Mouse (Mus musculus) MEL (cell line): Measurements from ENCODE around the gene Klhl1. TPM values are rescaled to one million over a fixed set of nuclear protein-coding genes. Genes with fewer than 3 reads are reported as not detected.

ENCODE experiments used
- DNase-seq: peaks from one replicate; pipeline ENCODE4 v3.0.0; 2011; ENCODE audit warnings: low read depth, low spot score
- H3K27ac ChIP-seq: 2 replicates; pipeline ENCODE4 v1.5.1; 2012; ENCODE audit warnings: low read depth, mild to moderate bottlenecking, control low read depth, low read length, moderate library complexity; ENCODE audit not compliant: control insufficient read depth
- H3K27me3 ChIP-seq, 2 experiments: fragments of 150-350 bp in 1 of 2; sonication (generic) in 1 of 2; 2 replicates each; pipeline ENCODE4 v1.6.1; 2012; ENCODE audit warnings: low read length in 2 of 2, mild to moderate bottlenecking in 2 of 2, improper control_type of control experiment in 1 of 2, moderate library complexity in 1 of 2; ENCODE audit not compliant: insufficient read depth in 2 of 2, control insufficient read depth in 1 of 2
- H3K36me3 ChIP-seq, 2 experiments: 2 replicates each; pipeline ENCODE4 v1.6.1; 2012 to 2014; ENCODE audit warnings: low read length in 2 of 2, improper control_type of control experiment in 1 of 2, inconsistent platforms in 1 of 2, mild to moderate bottlenecking in 1 of 2; ENCODE audit not compliant: insufficient read depth in 2 of 2, control insufficient read depth in 1 of 2
- H3K4me1 ChIP-seq, 2 experiments: fragments of 150-350 bp in 1 of 2; sonication (generic) in 1 of 2; 2 replicates each; pipeline ENCODE4 v1.6.1; 2012; ENCODE audit warnings: low read length in 2 of 2, improper control_type of control experiment in 1 of 2, mild to moderate bottlenecking in 1 of 2; ENCODE audit not compliant: insufficient read depth in 2 of 2, control insufficient read depth in 1 of 2
- H3K4me3 ChIP-seq, 2 experiments: fragments of 150-350 bp in 1 of 2; sonication (generic) in 1 of 2; 2 replicates each; pipeline ENCODE4 v1.5.1; 2012; ENCODE audit warnings: low read depth in 2 of 2, low read length in 2 of 2, mild to moderate bottlenecking in 2 of 2, moderate library complexity in 2 of 2, control low read depth in 1 of 2, improper control_type of control experiment in 1 of 2; ENCODE audit not compliant: control insufficient read depth in 1 of 2, insufficient read depth in 1 of 2
- H3K79me2 ChIP-seq: 2 replicates; pipeline ENCODE4 v1.6.1; 2012; ENCODE audit warnings: mild to moderate bottlenecking, low read length, moderate library complexity; ENCODE audit not compliant: control insufficient read depth, poor library complexity, insufficient read depth
- H3K9ac ChIP-seq: 2 replicates; pipeline ENCODE4 v1.6.1; 2012; ENCODE audit warnings: low read depth, mild to moderate bottlenecking, control low read depth, low read length, moderate library complexity; ENCODE audit not compliant: control insufficient read depth, poor library complexity, severe bottlenecking
- H3K9me3 ChIP-seq: fragments of 150-350 bp; sonication (generic); replicated peaks from 2 replicates; pipeline ENCODE4 v1.6.1; 2012; ENCODE audit warnings: mild to moderate bottlenecking, low read length, improper control_type of control experiment, moderate library complexity; ENCODE audit not compliant: insufficient read depth
- CHD2 ChIP-seq: IDR thresholded peaks from 2 replicates; pipeline ENCODE4 v1.6.1; 2011; ENCODE audit warnings: low read length, improper control_type of control experiment
- EP300 ChIP-seq, 2 experiments: IDR thresholded peaks; 2 replicates each; pipeline ENCODE4 v1.6.1; 2011; ENCODE audit warnings: improper control_type of control experiment in 2 of 2, low read length in 2 of 2, low read depth in 1 of 2, mild to moderate bottlenecking in 1 of 2
- HCFC1 ChIP-seq: IDR thresholded peaks from 2 replicates; pipeline ENCODE4 v1.6.1; 2012; ENCODE audit warnings: low read depth, mild to moderate bottlenecking, inconsistent platforms, low read length, improper control_type of control experiment, moderate library complexity
- KAT2A ChIP-seq: conservative IDR thresholded peaks from 2 replicates; pipeline ENCODE4 v1.6.1; 2012; ENCODE audit warnings: low read depth, low read length, improper control_type of control experiment, inconsistent platforms
- MAFK ChIP-seq: IDR thresholded peaks from 2 replicates; pipeline ENCODE4 v1.6.1; 2011; ENCODE audit warnings: low read depth, mild to moderate bottlenecking, low read length, improper control_type of control experiment, borderline replicate concordance
- MAX ChIP-seq: IDR thresholded peaks from 2 replicates; pipeline ENCODE4 v1.6.1; 2011; ENCODE audit warnings: low read length, improper control_type of control experiment
- MAZ ChIP-seq: IDR thresholded peaks from 2 replicates; pipeline ENCODE4 v1.6.1; 2012; ENCODE audit warnings: low read depth, mild to moderate bottlenecking, inconsistent platforms, low read length, improper control_type of control experiment
- MYB ChIP-seq: IDR thresholded peaks from 2 replicates; pipeline ENCODE4 v1.6.1; 2011; ENCODE audit warnings: mild to moderate bottlenecking, low read depth, low read length, improper control_type of control experiment
- NELFE ChIP-seq: IDR thresholded peaks from 2 replicates; pipeline ENCODE4 v1.6.1; 2011; ENCODE audit warnings: low read depth, low read length, improper control_type of control experiment
- NRF1 ChIP-seq: IDR thresholded peaks from 2 replicates; pipeline ENCODE4 v1.6.1; 2014; ENCODE audit warnings: low read depth, mild to moderate bottlenecking, inconsistent platforms, low read length, improper control_type of control experiment, moderate library complexity; ENCODE audit not compliant: poor library complexity, insufficient read depth, severe bottlenecking
- POLR2A ChIP-seq, 2 experiments: IDR thresholded peaks; 2 replicates each; pipeline ENCODE4 v1.6.1; 2011 to 2012; ENCODE audit warnings: low read length in 2 of 2, mild to moderate bottlenecking in 2 of 2, control low read depth in 1 of 2, improper control_type of control experiment in 1 of 2, low read depth in 1 of 2, moderate library complexity in 1 of 2; ENCODE audit not compliant: control insufficient read depth in 1 of 2, insufficient read depth in 1 of 2, poor library complexity in 1 of 2
- POLR2AphosphoS2 ChIP-seq: IDR thresholded peaks from 2 replicates; pipeline ENCODE4 v1.6.1; 2011; ENCODE audit warnings: low read length, improper control_type of control experiment
- RAD21 ChIP-seq: IDR thresholded peaks from 2 replicates; pipeline ENCODE4 v1.6.1; 2011; ENCODE audit warnings: mild to moderate bottlenecking, low read depth, low read length, improper control_type of control experiment
- RCOR1 ChIP-seq: IDR thresholded peaks from 2 replicates; pipeline ENCODE4 v1.6.1; 2012; ENCODE audit warnings: low read depth, mild to moderate bottlenecking, inconsistent platforms, low read length, improper control_type of control experiment
- SMC3 ChIP-seq: IDR thresholded peaks from 2 replicates; pipeline ENCODE4 v1.6.1; 2011; ENCODE audit warnings: low read depth, low read length, improper control_type of control experiment
- TBP ChIP-seq: IDR thresholded peaks from 2 replicates; pipeline ENCODE4 v1.8.0; 2011; ENCODE audit warnings: low read depth, low read length, improper control_type of control experiment
- USF1 ChIP-seq: IDR thresholded peaks from 2 replicates; pipeline ENCODE4 v1.6.1; 2014; ENCODE audit warnings: low read depth, mild to moderate bottlenecking, inconsistent platforms, low read length, improper control_type of control experiment, moderate library complexity
- USF2 ChIP-seq, 2 experiments: IDR thresholded peaks; 2 replicates each; pipeline ENCODE4 v1.6.1; 2011 to 2012; ENCODE audit warnings: improper control_type of control experiment in 2 of 2, low read length in 2 of 2, borderline replicate concordance in 1 of 2, inconsistent platforms in 1 of 2, low read depth in 1 of 2, mild to moderate bottlenecking in 1 of 2; ENCODE audit not compliant: insufficient read depth in 1 of 2
- ZKSCAN1 ChIP-seq: IDR thresholded peaks from 2 replicates; pipeline ENCODE4 v1.6.1; 2012; ENCODE audit warnings: low read depth, mild to moderate bottlenecking, inconsistent platforms, low read length, improper control_type of control experiment, moderate library complexity
- ZMIZ1 ChIP-seq: IDR thresholded peaks from 2 replicates; pipeline ENCODE4 v1.6.1; 2012; ENCODE audit warnings: low read depth, mild to moderate bottlenecking, inconsistent platforms, low read length, improper control_type of control experiment, moderate library complexity
- polyA plus RNA-seq, 2 experiments: library from polyadenylated mRNA; stranded (reverse) in 1 of 2; unstranded in 1 of 2; fragments of >175 nt in 1 of 2; fragments of >200 nt in 1 of 2; gene quantifications; 2 replicates each; pipeline versions ENCODE4 v1.2.1 to v1.2.4; 2012; ENCODE audit warnings: low replicate concordance in 2 of 2, low read depth in 1 of 2; ENCODE audit not compliant: insufficient read length in 2 of 2, insufficient read depth in 1 of 2, missing spikeins in 1 of 2
- total RNA-seq: library from RNA; depleted of rRNA; stranded (reverse); fragments of 300-350 nt; gene quantifications from 2 replicates; pipeline ENCODE4 v1.2.3, GENCODE M21; 2012

Gene Klhl1
- total and polyA plus RNA-seq, 3 experiments, result not detected

DNA sequence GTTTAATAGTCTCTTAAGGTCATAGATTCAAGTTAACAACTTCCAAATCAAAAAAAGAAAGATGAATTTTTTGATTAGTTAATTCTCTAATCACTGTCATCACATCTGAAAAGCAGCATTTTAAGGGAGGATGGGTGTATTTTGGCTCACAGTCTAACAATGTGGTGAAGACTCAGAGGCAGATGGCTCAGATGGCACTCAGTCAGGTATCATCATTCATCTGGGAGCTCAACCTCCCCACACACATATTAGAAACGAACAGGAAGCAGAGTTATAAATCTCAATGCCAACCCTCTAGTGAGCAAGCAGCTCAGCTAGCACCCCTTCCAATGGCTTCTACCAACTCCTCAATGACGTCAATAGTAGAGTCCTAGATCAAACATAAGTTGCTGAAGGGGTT, 57.1 kb downstream of the Klhl1 start:
- Histone ChIP-seq H3K4me1 (no peaks in the 10 kb centered on the region), H3K9me3 (no peaks in the 10 kb centered on the region), H3K36me3 (no peaks in the 10 kb centered on the region), H3K79me2 (no peaks in the 10 kb centered on the region), H3K9ac (no peak overlapping the region), H3K27me3 (no peaks in the 10 kb centered on the region), H3K27ac (no peak overlapping the region), H3K4me3 (no peak overlapping the region)
- TF ChIP-seq POLR2AphosphoS2 (no peak), TBP (no peak), HCFC1 (no peak), NELFE (no peak), RAD21 (no peak), USF2 (IDR thresholded peaks at IDR 0.05; ENCODE audit: borderline replicate concordance in 1 of 2, insufficient read depth in 1 of 2, low read depth in 1 of 2, low read length in 2 of 2) (no peak), MAX (no peak), KAT2A (no peak), MAFK (no peak), ZKSCAN1 (no peak), MAZ (no peak), SMC3 (no peak), MYB (no peak), NRF1 (no peak), POLR2A (IDR thresholded peaks at IDR 0.05; ENCODE audit: control insufficient read depth in 1 of 2, insufficient read depth in 1 of 2, low read depth in 1 of 2, low read length in 2 of 2, poor library complexity in 1 of 2) (no peak), RCOR1 (no peak), ZMIZ1 (no peak)
- no peak for DNase-seq

DNA sequence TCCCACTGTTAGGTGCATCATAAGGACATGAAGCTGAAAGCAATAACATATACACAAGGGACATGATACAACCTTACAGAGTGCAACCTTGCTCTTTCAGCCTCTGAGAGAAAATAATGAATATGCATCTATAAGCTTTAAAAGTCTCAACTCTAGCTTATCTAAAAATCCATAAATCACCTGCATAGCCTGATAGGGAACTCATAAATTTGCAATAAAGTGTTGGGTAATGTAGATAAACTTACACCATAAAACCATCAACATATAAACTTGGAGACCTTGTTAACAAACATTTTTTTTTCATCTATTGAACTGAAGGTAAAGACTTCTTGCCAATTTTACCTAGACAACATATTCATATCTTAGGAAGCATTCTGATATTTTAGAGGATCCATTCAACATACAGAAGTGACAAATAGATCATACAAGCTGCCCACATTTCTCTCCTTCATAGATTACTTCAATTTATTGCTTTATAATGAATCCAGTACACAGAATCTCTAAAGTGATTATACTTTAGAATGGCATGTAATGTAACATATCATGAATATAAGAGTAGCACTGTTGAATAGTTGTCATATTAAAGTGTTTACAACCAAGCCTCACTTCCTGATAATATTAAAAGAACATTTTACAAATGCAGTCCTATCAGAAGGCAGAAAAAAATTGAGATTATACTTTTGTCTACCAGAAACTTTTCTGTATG, 126.7 kb downstream of the Klhl1 start:
- Histone ChIP-seq H3K4me3 (no peak overlapping the region), H3K9me3 (no peaks in the 10 kb centered on the region), H3K36me3 (no peaks in the 10 kb centered on the region), H3K9ac (no peak overlapping the region), H3K27me3 (no peaks in the 10 kb centered on the region), H3K27ac (no peak overlapping the region), H3K4me1 (no peaks in the 10 kb centered on the region), H3K79me2 (no peaks in the 10 kb centered on the region)
- DNase-seq, result no peak
- no peak for TF ChIP-seq USF1
- TF ChIP-seq CHD2, result no peak
- no peak for TF ChIP-seq NELFE
- no peak for TF ChIP-seq EP300 (IDR thresholded peaks at IDR 0.05; ENCODE audit: low read depth in 1 of 2, low read length in 2 of 2)
